Mouse (Mus musculus) lung, embryonic 15.5 days (tissue): ENCODE results near the gene Sprr2a2. TPM values are rescaled to one million over a fixed set of nuclear protein-coding genes. Genes with fewer than 3 reads are reported as not detected.
"Not testable (repeated sequence)": the region's sequence is repeated elsewhere in the genome, so short reads cannot be mapped to it uniquely, and the experiment has no call there.

Experiments used
- ATAC-seq: fragments of 200-750 bp; cut with Nextera tagmentation; 2 replicates; pipeline ENCODE4 v1.8.0; 2017; ENCODE audit warnings: moderate number of reproducible peaks, borderline replicate concordance; ENCODE audit not compliant: low FRiP score, low TSS enrichment; ENCODE audit errors: extremely low read depth
- H3K27ac ChIP-seq: fragments of 300-500 bp; sonication (generic); 2 replicates; pipeline ENCODE4 v1.5.1; 2015; ENCODE audit warnings: moderate library complexity, mild to moderate bottlenecking, inconsistent platforms
- H3K27me3 ChIP-seq: fragments of 300-500 bp; sonication (generic); 2 replicates; pipeline ENCODE4 v1.6.1; 2015; ENCODE audit warnings: inconsistent platforms
- H3K36me3 ChIP-seq: fragments of 300-500 bp; sonication (generic); 2 replicates; pipeline ENCODE4 v1.6.1; 2015; ENCODE audit warnings: inconsistent platforms
- H3K4me1 ChIP-seq: fragments of 300-500 bp; sonication (generic); 2 replicates; pipeline ENCODE4 v1.6.1; 2015; ENCODE audit warnings: inconsistent platforms
- H3K4me2 ChIP-seq: fragments of 300-500 bp; sonication (generic); 2 replicates; pipeline ENCODE4 v1.6.1; 2015; ENCODE audit warnings: inconsistent platforms, mild to moderate bottlenecking, moderate library complexity
- H3K4me3 ChIP-seq: fragments of 300-500 bp; sonication (generic); 2 replicates; pipeline ENCODE4 v1.5.1; 2015; ENCODE audit warnings: mild to moderate bottlenecking, inconsistent platforms
- H3K9ac ChIP-seq: fragments of 300-500 bp; sonication (generic); 2 replicates; pipeline ENCODE4 v1.6.1; 2015; ENCODE audit warnings: inconsistent platforms
- H3K9me3 ChIP-seq: fragments of 300-500 bp; sonication (generic); 2 replicates; pipeline ENCODE4 v1.6.1; 2016; ENCODE audit warnings: inconsistent platforms
- WGBS: fragments of 180-500 bp; shearing (Covaris S2); methylation state at CpG from one replicate; pipeline ENCODE4 v1.1.7; 2015; 5-methylcytosine and 5-hydroxymethylcytosine counted together
- polyA plus RNA-seq: library from polyadenylated mRNA; unstranded; fragments of >200 nt; fragmentation: Nextera tagmentation; extraction: Ambion mirVana; gene quantifications from 2 replicates; pipeline ENCODE4 v1.2.1, GENCODE M21; 2015

Gene Sprr2a2
- polyA plus RNA-seq, 1 experiment from 2014 or later = 15.4 TPM

- not testable (repeated sequence) for H3K27ac ChIP-seq, H3K9ac ChIP-seq, H3K4me2 ChIP-seq, H3K36me3 ChIP-seq, H3K9me3 ChIP-seq, ATAC-seq, H3K4me3 ChIP-seq, H3K4me1 ChIP-seq, H3K27me3 ChIP-seq
- no CpG with 5 or more reads among the region's 1 CpGs for WGBS
Observed at GRCm38 (mm10) chr3:92239197-92239596, 23.5 kb downstream of the Sprr2a2 start.

- not testable (repeated sequence) for H3K9me3 ChIP-seq, H3K4me3 ChIP-seq, H3K9ac ChIP-seq, H3K4me1 ChIP-seq, H3K27ac ChIP-seq, ATAC-seq, H3K27me3 ChIP-seq, H3K36me3 ChIP-seq, H3K4me2 ChIP-seq
Observed at GRCm38 (mm10) chr3:92244833-92245232, 29.1 kb downstream of the Sprr2a2 start.

DNA sequence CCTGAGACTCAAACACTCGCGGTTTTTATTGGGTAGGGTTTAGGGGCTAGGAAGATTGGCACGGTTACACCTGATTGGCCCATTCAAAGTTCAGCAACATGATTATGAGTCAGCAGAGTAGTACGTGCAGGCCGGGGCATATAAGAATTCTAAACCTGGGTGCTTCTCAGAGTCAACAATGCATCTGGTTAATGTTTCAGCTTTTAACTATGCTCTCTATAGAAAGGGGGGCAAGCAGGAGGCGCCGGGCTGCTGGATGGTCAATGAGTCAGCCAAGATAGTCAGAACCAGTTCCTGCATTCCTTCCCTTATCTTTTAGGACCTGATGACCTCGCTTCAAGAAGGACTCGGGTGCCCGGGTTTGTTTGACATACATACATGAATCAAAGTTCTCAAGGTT is 30.5 kb downstream of the Sprr2a2 start:
- WGBS = no CpG with 5 or more reads among the region's 10 CpGs
- not testable (repeated sequence) for H3K9me3 ChIP-seq, H3K4me3 ChIP-seq, H3K4me1 ChIP-seq, H3K36me3 ChIP-seq, H3K9ac ChIP-seq, H3K4me2 ChIP-seq, H3K27me3 ChIP-seq, H3K27ac ChIP-seq
- peak; percentile 58 for ATAC-seq

DNA sequence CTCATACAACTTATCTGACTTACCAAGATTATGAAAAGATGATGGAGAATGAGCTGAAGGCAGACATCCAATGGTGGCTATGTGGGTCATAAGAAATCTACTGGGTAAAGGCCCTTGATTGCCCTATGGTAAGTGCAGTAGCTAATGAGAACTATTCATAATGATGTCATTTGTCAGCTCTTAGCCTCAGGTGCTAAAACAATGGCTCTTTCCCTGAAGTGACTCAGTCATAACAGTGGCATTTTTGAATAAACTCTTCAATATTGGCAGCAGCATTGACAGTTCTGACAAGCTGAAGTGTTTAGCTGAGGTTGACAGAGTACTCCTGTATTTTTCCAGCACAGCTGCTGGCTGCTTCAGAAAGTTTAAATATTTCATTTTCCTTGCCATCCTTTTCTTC is 32.8 kb downstream of the Sprr2a2 start:
- not testable (repeated sequence) for H3K4me3 ChIP-seq, ATAC-seq, H3K9me3 ChIP-seq, H3K27ac ChIP-seq, H3K9ac ChIP-seq, H3K4me2 ChIP-seq, H3K27me3 ChIP-seq, H3K36me3 ChIP-seq, H3K4me1 ChIP-seq

- ATAC-seq, H3K27me3 ChIP-seq, H3K4me1 ChIP-seq, H3K36me3 ChIP-seq, H3K9me3 ChIP-seq, H3K27ac ChIP-seq, H3K4me3 ChIP-seq, H3K9ac ChIP-seq, H3K4me2 ChIP-seq: not testable (repeated sequence)
- 87% methylated on average over 2 of the region's 2 CpGs for WGBS
Observed at GRCm38 (mm10) chr3:92250450-92250849, 34.7 kb downstream of the Sprr2a2 start.

- H3K4me3 ChIP-seq, H3K36me3 ChIP-seq, H3K9ac ChIP-seq, H3K27ac ChIP-seq, H3K4me1 ChIP-seq, H3K27me3 ChIP-seq, H3K4me2 ChIP-seq, H3K9me3 ChIP-seq: not testable (repeated sequence)
- ATAC-seq = peak; percentile 75
- no CpG with 5 or more reads among the region's 8 CpGs for whole genome bisulfite sequencing
Observed at GRCm38 (mm10) chr3:92253860-92254259, 38.1 kb downstream of the Sprr2a2 start.

DNA sequence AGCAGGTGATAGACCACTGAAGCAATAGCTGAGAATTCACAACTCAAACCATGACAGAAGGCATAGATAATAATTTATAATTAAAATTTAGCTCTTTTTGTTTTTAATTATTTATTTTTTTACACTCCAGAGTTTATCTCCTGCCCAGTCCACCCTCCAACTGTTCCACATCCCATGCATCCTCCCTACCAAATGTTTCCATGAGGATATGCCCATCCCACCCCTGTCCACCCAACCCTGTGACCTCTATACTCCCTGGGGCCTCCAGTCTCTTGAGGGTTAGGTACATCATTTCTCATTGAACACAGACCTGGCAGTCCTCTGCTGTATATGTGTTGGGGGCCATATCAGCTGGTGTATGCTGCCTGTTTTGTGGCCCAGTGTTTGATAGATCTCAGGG is 42.8 kb downstream of the Sprr2a2 start:
- not testable (repeated sequence) for H3K4me2 ChIP-seq, H3K36me3 ChIP-seq, ATAC-seq, H3K9me3 ChIP-seq, H3K4me3 ChIP-seq, H3K4me1 ChIP-seq, H3K27ac ChIP-seq, H3K9ac ChIP-seq, H3K27me3 ChIP-seq

DNA sequence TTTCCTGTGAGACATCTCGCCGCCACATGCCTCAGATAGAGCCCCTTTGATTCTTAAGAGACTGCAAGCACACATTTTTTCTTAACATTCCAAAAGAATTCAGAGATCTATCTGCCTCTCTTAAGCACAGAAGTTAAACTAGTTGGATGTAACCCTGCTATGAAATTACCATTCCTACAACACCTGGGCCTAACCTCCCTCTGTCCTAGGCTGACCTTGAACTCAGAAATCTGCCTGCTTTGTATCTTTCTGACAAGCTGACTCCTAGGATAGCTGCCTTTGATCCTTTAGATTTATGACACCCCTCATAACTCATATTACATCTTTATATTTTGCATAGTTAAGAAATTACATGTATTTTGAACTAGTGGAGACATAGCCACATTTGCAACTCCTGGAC is 47.7 kb downstream of the Sprr2a2 start:
- not testable (repeated sequence) for H3K27ac ChIP-seq, H3K9me3 ChIP-seq, H3K9ac ChIP-seq, H3K36me3 ChIP-seq, H3K27me3 ChIP-seq, H3K4me1 ChIP-seq, H3K4me3 ChIP-seq, H3K4me2 ChIP-seq, ATAC-seq
- WGBS = no CpG with 5 or more reads among the region's 2 CpGs

GRCm38 (mm10) chr3:92271414-92271985 is 55.8 kb downstream of the Sprr2a2 start:
- no CpG with 5 or more reads among the region's 4 CpGs for WGBS
- H3K4me3 ChIP-seq, H3K36me3 ChIP-seq, H3K9me3 ChIP-seq, H3K9ac ChIP-seq, ATAC-seq, H3K27me3 ChIP-seq, H3K4me1 ChIP-seq, H3K4me2 ChIP-seq, H3K27ac ChIP-seq: not testable (repeated sequence)

GRCm38 (mm10) chr3:92273504-92273903 is 57.8 kb downstream of the Sprr2a2 start:
- not testable (repeated sequence) for H3K4me2 ChIP-seq, H3K9me3 ChIP-seq, H3K9ac ChIP-seq, H3K27me3 ChIP-seq, H3K36me3 ChIP-seq, ATAC-seq, H3K27ac ChIP-seq, H3K4me3 ChIP-seq, H3K4me1 ChIP-seq

GRCm38 (mm10) chr3:92274018-92274417 is 58.3 kb downstream of the Sprr2a2 start:
- not testable (repeated sequence) for H3K9ac ChIP-seq, H3K9me3 ChIP-seq, H3K4me3 ChIP-seq, H3K4me1 ChIP-seq, H3K4me2 ChIP-seq, H3K27ac ChIP-seq, ATAC-seq, H3K36me3 ChIP-seq, H3K27me3 ChIP-seq
- no CpG with 5 or more reads among the region's 1 CpGs for WGBS

DNA sequence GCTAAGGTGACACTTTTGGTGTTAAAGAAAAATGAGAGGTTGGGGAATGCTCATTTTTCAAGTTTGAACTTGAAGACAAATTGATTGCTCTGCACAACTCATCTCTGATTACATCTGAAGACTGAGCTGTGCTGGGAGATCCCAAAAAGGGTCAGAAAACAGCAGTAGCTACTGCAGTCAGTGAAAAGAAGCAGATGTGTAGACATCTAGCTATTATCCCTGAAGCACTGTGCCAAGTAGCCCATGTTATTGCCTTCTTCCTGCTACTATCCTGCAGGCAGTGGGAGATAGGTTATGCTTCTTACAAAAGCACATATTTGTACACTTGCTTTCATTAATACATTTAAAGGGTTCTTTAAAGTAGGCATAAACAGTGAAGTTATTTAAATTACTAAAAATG is 63.9 kb downstream of the Sprr2a2 start:
- not testable (repeated sequence) for ATAC-seq, H3K4me1 ChIP-seq, H3K36me3 ChIP-seq, H3K4me3 ChIP-seq, H3K9me3 ChIP-seq, H3K27me3 ChIP-seq, H3K4me2 ChIP-seq, H3K27ac ChIP-seq, H3K9ac ChIP-seq

DNA sequence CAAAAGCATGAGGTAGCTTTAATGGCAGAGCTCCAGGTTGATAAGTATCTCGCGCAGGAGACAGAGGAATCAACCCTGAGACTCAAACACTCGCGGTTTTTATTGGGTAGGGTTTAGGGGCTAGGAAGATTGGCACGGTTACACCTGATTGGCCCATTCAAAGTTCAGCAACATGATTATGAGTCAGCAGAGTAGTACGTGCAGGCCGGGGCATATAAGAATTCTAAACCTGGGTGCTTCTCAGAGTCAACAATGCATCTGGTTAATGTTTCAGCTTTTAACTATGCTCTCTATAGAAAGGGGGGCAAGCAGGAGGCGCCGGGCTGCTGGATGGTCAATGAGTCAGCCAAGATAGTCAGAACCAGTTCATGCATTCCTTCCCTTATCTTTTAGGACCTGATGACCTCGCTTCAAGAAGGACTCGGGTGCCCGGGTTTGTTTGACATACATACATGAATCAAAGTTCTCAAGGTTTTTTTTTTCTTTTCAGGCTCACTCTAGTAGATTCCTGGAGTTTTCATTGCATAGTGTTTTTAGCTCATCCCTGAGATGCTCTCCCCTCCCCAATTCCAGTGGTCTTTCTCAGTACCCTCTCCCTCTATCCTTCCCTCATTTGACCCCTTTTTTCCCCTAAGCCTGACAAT is 65.4 kb downstream of the Sprr2a2 start:
- not testable (repeated sequence) for H3K36me3 ChIP-seq, H3K4me2 ChIP-seq, H3K4me3 ChIP-seq, H3K9ac ChIP-seq, H3K27ac ChIP-seq, H3K4me1 ChIP-seq, H3K9me3 ChIP-seq, H3K27me3 ChIP-seq
- ATAC-seq = peak; percentile 62
- WGBS = 9% methylated on average over 5 of the region's 12 CpGs
